Mouse (Mus musculus) granulocyte monocyte progenitor cell, adult 5-6 weeks (primary cell): Measurements from ENCODE around the gene Ssc4d. TPM values are rescaled to one million over a fixed set of nuclear protein-coding genes. Genes with fewer than 3 reads are reported as not detected.

ENCODE experiments used
- ATAC-seq: replicated peaks from 2 replicates; pipeline ENCODE4 v1.8.0; 2016; ENCODE audit warnings: mild to moderate bottlenecking, moderate TSS enrichment, inconsistent platforms; ENCODE audit not compliant: poor library complexity, severe bottlenecking
- total RNA-seq, 2 experiments: library from RNA; stranded (forward) in 1 of 2; stranded (reverse) in 1 of 2; fragments of 200-712, 200-1000 nt in 1 of 2; fragments of >200 nt in 1 of 2; fragmentation: Nextera tagmentation in 1 of 2; gene quantifications; 2 replicates each; pipeline ENCODE4 v1.2.3; 2014 to 2017

Ssc4d gene
- total RNA-seq, 2 experiments from 2014 or later: 5.0 TPM; not detected in 1

DNA sequence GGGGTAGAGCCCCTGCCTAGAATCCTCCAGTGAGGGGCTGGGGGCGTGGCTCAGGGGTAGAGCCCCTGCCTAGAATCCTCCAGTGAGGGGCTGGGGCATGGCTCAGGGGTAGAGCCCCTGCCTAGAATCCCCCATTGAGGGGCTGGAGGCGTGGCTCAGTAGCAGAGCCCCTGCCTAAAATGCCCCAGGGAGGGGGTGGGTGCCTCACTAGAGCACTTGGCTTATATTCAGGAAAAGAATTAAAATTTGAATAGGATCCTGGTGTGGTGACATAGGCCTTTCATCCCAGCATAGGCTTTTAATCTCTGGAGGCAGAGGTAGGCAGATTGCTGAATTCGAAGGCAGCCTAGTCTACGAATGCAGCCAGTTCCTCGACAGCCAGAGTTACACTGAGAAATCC lies 5.0 kb upstream of the Ssc4d start:
- no peak for ATAC-seq

DNA sequence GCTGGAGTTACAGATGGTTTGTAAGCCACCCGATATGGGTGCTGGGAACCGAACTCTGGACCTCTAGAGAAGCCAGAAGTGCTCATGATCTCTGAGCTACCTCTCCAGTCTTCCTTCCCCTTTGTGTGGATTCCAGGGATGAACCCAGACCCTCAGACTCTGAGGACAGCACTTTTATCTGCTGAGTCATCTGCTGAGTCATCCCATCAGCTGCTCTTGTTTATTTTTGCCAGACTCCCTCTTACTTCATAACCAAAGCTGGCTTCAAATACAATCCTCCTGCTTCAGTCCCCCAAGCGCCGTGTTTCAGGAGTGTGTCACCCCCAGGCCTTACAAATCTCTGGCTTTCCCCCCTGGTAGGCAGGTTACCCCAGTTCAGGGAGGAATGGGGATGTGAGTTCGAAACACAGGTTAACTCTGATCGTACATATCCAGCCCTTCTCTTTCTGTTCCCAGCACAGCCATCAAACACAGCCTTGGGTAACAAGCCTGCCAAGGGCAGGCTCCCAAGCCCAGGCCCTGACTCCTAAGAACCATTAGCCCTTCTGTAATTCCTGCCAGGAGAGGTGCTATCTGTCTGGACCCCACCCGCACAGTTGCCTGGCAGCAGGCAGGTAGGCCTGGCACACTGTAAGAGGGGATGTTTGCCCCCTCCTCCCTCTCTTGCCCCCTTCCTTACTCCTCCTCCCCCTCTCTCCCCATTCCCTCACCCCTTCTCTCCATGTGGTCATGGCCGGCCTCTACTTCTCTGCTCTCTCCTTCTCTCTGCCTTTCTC lies 1.8 kb upstream of the Ssc4d start:
- ATAC-seq: no peak; the same call in 1 of the 2 replicates

DNA sequence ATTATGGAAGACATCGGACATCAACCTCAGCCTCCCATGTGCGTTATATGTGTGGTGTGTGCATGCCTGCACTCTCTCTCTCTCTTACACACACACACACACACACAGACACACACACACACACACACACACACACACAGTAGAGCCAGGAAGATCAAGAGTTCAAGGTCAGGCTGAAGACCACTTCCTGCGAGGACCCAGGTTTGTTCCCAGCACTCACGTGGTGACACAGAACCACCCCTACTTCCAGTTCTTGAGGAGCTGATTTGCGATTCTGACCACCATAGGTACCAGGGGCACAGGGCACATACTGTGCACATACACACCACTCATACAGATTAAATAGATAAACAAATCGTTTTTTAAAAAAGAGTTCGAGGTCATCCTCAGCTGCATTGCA lies 2.5 kb downstream of the Ssc4d start:
- no peak for ATAC-seq

DNA sequence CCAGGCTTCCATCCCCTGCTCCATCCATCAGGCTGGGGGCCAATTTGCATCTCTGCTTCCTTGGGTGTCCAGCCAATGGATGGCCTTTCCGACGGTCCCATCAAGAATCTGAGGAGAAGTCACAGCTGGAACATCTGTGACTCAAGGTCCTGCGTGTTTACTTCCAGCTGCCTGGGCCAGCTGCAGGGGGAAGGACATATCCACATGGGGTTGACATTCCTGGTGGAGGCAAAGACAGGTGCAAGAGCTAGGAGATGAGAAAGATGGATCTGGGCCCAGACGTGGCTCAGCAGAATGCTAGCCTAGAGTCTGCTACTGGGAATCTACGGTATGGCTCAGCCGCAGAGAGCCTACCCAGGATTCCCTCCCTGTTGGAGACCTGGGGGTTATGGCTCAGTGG lies 4.1 kb downstream of the Ssc4d start:
- no peak for ATAC-seq

DNA sequence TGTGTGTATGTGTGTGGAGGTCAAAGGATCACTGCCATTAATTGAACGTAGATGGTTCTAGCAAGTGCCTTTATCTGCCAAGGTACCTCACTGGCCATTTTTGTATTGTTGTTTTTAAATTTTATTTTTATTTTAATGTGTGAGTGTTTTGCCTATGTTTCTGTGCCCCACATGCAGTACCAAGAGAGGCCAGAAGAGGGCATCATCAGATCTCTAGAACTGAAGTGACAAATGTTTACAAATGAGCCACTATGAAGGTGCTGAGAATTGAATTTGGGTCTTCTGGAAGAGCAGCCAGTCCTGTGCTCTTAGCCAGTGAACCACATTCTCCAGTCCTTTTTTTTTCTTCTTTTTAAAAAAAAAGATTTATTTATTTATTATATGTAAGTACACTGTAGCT lies 5.5 kb downstream of the Ssc4d start:
- no peak; the same call in 1 of the 2 replicates for ATAC-seq

DNA sequence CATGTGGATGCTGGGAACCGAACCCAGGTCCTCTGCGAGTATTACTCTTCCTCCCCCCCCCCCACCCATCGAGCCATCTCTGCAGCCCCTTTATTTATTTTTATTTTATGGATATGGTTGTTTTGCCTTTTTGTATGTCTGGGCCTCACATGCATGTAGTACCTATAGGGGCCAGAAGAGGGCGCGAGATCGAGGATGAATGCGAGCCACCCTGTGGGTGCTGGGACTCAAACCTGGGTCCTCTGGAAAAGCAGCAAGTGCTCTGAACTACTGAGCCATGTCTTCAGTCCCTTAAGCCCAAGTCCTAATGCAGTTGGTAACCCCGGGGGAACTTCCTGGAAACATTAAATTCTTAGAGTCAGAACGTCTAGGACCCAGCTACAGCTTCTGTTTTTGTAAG lies 7.5 kb downstream of the Ssc4d start:
- no peak for ATAC-seq

DNA sequence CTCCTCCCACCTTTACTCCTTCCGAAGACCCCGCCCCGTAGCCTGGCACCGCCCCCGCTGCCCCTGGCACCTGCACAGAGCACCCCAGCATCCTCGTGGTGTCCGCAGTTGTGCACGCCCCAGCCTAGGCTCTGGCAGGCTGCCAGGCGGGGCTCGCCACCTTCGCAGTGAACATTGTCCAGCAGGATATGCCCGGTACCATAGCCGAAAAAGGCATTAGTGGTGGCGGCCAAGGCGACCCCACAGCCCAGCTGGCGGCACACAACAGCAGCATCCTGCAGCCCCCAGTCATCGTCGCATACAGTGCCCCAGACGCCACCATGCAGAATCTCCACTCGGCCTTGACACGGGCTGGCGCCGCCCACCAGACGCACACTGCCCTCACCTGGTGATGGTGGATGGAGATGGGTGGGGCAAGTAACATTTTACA lies 8.8 kb downstream of the Ssc4d start:
- no peak for ATAC-seq

- no peak for ATAC-seq
Measured at GRCm38 (mm10) chr5:135963280-135963627, 11.1 kb downstream of the Ssc4d start.

DNA sequence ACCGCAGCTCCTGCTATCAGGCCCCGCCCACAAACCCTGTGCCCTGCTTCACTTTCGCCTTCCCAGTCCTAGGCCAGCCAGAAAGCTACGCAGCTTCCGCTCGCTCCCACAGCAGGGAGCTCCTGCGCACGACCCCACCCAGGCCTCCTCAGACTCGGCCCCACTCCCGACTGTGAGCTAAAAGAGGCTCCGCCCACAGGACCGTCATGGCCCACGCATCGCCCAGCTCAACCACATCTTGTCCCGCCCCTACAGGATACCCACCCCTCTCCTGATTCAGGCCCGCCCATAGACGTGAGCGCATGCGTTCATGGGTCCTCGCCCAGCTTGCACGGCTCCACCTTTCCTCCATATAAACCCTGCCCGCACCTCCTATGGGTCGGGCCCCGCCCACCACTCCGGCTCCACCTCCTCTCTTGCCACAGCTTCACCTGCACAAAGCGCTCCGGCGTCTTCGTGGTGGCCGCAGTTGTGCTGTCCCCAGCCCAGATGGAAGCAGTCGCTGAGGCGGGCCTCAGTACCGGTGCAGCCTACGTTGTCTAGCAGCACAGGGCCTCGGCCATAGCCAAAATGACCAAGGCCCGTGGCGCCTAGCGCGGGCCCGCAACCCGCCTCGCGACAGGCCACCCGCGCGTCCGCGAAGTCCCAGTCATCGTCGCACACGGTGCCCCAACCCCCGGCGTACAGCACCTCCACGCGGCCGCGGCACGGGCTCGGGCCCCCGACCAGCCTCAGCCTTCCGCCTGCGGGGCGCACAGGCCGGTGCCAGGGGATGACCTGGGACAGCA lies 11.6 kb downstream of the Ssc4d start:
- ATAC-seq: peak; percentile 83

DNA sequence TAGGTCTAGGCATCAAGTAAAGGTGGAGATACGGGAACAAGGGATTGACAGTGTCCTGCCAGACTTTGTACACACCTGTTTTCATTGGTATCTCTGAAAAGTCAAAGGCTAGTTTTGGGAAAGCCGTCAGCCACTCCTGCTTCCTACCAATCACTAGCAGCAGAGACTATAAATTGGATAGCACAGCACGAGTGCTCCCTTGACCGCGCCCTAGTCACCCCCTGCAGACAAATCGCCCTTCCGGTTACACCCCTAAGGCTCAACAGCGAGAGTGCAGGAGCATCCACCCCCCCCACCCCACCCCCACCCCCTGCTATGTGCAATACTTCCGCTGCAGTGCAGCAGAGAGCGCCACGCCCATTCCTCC lies 12.2 kb downstream of the Ssc4d start:
- ATAC-seq: no peak

GRCm38 (mm10) chr5:135960909-135961635 lies 13.3 kb downstream of the Ssc4d start:
- no peak for ATAC-seq

DNA sequence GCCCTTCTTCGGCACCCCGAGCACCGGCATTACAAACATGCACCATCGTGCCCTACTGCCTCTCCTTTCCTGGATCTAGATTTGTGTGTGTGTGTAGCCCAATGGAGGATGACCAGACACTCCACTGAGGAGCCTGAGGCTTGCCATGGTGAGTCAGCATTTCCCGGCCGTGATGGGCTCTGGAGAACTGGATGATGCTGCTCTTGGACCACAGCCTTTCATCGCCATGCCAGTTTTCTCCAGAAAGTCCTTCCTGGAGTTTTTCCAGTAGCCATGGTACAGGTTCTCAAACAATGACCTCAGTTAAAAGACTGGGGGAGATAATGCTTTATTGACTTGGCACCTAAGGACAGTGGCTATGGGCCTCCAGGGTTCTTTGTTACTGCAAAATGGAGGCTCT lies 14.4 kb downstream of the Ssc4d start:
- no peak for ATAC-seq

DNA sequence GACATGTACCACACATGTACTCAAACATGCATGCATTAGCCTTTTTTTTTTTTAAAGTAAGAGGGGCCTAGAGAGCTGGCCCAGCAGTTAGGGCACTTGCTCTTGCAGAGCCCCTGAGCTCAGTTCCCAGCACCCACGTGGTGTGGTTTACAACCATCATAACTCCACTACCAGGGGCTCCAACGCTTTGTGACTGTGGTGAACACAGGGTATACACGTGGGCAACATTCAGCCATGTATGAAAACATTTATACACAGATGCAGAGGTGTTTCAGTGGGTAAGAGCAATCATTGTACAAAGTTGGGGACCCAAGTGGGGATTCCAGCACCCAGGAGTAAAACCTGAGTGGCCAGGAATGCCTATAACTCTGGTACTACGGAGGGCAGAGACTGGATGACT lies 16.0 kb downstream of the Ssc4d start:
- no peak for ATAC-seq

GRCm38 (mm10) chr5:135957207-135957974 lies 16.9 kb downstream of the Ssc4d start:
- ATAC-seq: peak; percentile 80

DNA sequence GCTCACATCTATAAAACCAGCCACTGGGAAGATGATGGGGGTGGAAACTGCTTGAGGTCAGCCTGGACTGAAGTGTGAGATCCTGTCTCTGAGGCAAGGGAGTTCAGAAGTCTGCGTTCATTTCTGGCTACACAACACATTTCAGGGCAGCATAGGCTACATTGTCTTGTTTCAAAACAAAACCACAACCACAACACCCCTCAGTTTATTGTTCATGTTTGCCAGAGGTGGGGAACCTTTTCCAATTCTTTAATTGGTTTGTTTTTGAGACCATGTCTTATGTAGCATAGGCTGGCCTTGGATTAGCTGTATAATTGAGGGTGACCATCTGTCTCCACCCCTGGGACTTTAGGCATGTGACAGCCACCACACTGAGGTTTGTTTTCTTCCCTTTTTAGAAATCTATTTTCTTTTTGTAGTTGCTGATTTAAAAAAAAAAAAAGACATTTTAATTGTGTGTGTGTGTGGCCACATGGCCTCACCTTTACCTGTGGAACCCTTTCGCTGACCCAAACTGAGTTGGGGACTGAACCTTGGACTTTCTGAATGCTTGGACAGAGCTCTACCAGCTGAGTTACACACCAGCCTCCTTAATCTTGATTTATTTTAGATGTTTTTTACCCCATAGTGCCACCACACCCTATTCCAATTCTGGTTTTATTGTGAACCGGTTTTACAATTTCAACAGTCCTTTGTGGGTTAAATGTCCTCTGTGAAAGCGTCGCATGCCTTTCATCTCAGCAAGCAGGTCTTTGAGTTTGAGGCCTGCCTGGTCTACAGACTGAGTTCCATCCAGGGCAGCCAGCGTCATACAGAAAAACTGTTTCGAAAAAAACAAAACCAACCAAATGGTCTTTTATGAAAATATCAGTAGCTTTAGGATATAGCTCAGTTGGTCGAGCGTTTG lies 17.8 kb downstream of the Ssc4d start:
- 0 out of 2 replicates have a peak, but pooled peaks have one; percentile 16 for ATAC-seq

- ATAC-seq: no peak
Measured at GRCm38 (mm10) chr5:135952830-135953229, 21.5 kb downstream of the Ssc4d start.

- no peak for ATAC-seq
Measured at GRCm38 (mm10) chr5:135951660-135952059, 22.7 kb downstream of the Ssc4d start.

DNA sequence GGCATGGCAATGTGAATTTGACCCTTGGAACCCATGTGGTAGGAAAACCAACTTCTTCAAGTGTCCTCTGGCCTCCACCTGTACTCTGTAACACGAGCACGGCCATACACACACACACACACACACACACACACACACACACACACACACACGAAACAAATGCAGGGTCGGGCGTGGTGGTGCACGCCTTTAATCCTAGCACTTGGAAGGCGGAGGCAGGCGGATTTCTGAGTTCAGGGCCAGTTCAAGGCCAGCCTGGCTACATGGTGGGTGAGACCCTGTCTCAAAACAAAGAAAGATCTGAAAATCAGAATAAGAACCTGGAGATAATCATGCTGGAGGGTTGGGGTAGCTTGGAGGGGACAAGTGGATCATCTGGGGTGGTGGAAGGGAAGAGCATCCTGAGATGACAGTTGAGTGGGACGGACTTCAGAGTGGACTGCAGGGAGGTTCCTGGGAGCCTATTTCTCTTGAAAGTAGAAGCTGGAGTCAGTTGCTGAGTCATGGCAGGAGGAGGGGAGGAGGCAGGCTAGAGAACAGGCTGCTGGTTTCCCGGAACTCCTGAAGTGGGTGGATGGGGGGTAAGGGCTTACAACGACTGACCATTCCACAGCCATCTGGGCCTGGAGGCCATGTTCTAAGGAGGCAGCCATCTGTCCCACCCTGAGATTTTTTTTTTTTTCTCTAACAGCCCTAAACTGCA lies 23.5 kb downstream of the Ssc4d start:
- ATAC-seq: peak; percentile 73

DNA sequence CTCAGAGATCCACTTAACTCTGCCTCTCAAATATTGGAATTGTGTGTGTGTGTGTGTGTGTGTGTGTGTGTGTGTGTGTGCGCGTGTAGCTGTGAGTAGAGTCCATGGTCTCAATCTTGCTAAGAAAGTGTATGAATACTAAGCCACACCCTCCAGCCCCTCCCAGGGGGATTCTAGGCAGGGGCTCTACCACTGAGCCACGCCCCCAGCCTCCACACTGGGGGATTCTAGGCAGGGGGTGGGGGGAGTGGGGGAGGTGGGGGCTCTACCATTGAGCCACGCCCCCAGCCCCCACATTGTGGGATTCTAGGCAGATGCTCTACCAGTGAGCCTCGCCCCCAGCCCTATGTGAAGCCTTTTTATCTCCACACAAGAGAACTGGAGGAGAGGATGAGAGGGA lies 27.7 kb downstream of the Ssc4d start:
- ATAC-seq: no peak
